Mouse (Mus musculus): ENCODE results near the gene Spdl1. TPM values are rescaled to one million over a fixed set of nuclear protein-coding genes. Genes with fewer than 3 reads are reported as not detected.

Spdl1 gene
- polyA plus RNA-seq, 1 experiment: not detected

Other genes starting within 250 kb of the Spdl1 start
- gene Dock2, start 49.7 kb downstream of the Spdl1 start, polyA plus RNA-seq (2012; ENCODE audit: insufficient read depth, insufficient read length, missing spikeins): 1.7 and 3.0 TPM in 2 replicates

Data from brown adipose tissue, adult 24 weeks (tissue).